Mouse (Mus musculus) thymus, adult 2 months (tissue): ENCODE data around the gene Aadat. TPM values are rescaled to one million over a fixed set of nuclear protein-coding genes. Genes with fewer than 3 reads are reported as not detected.
"Not testable (repeated sequence)": the region's sequence is repeated elsewhere in the genome, so short reads cannot be mapped to it uniquely, and the experiment has no call there.

Experiments used
- DNase-seq: peaks from one replicate; pipeline ENCODE4 v3.0.0; 2021
- H3K27ac ChIP-seq: fragments of 200-500 bp; 2 replicates; pipeline ENCODE4 v1.5.1; 2012; ENCODE audit warnings: low read length, control low read depth; ENCODE audit not compliant: control insufficient read depth, insufficient read depth
- H3K27me3 ChIP-seq: fragments of 200-500 bp; 2 replicates; pipeline ENCODE4 v1.6.1; 2012; ENCODE audit warnings: mild to moderate bottlenecking, low read length, moderate library complexity, mixed read lengths; ENCODE audit not compliant: control insufficient read depth, insufficient read depth
- H3K36me3 ChIP-seq: fragments of 200-500 bp; 2 replicates; pipeline ENCODE4 v1.6.1; 2012; ENCODE audit warnings: mild to moderate bottlenecking, low read length, moderate library complexity; ENCODE audit not compliant: control insufficient read depth, insufficient read depth
- H3K4me1 ChIP-seq: fragments of 200-500 bp; replicated peaks from 2 replicates; pipeline ENCODE4 v1.6.1; 2012; ENCODE audit warnings: low read length; ENCODE audit not compliant: control insufficient read depth, insufficient read depth
- H3K4me3 ChIP-seq: fragments of 200-500 bp; 2 replicates; pipeline ENCODE4 v1.5.1; 2012; ENCODE audit warnings: mild to moderate bottlenecking, low read length, control low read depth, moderate library complexity; ENCODE audit not compliant: control insufficient read depth, insufficient read depth
- CTCF ChIP-seq: fragments of 200-500 bp; IDR thresholded peaks from 2 replicates; pipeline ENCODE4 v1.5.1; 2012; ENCODE audit warnings: mild to moderate bottlenecking, control low read depth, low read length, moderate library complexity, borderline replicate concordance; ENCODE audit not compliant: control insufficient read depth, poor library complexity, insufficient read depth; ENCODE audit errors: extremely low read depth
- POLR2A ChIP-seq: fragments of 200-500 bp; IDR thresholded peaks from 2 replicates; pipeline ENCODE4 v1.6.1; 2012; ENCODE audit warnings: mild to moderate bottlenecking, low read length, control low read depth, moderate library complexity; ENCODE audit not compliant: control insufficient read depth, poor library complexity, insufficient read depth; ENCODE audit errors: extremely low read depth
- WGBS: fragments of 180-500 bp; shearing (Covaris S2); methylation state at CpG from one replicate; pipeline ENCODE4 v1.1.7; 2018; 5-methylcytosine and 5-hydroxymethylcytosine counted together
- polyA plus RNA-seq: library from polyadenylated mRNA; depleted of rRNA; stranded (reverse); fragments of >200 nt; gene quantifications from 2 replicates; pipeline ENCODE4 v1.2.3, GENCODE M21; 2012; rRNA removed

The Aadat gene
- 0.80 TPM in 1 of 2 replicates, not detected in the other for polyA plus RNA-seq

DNA sequence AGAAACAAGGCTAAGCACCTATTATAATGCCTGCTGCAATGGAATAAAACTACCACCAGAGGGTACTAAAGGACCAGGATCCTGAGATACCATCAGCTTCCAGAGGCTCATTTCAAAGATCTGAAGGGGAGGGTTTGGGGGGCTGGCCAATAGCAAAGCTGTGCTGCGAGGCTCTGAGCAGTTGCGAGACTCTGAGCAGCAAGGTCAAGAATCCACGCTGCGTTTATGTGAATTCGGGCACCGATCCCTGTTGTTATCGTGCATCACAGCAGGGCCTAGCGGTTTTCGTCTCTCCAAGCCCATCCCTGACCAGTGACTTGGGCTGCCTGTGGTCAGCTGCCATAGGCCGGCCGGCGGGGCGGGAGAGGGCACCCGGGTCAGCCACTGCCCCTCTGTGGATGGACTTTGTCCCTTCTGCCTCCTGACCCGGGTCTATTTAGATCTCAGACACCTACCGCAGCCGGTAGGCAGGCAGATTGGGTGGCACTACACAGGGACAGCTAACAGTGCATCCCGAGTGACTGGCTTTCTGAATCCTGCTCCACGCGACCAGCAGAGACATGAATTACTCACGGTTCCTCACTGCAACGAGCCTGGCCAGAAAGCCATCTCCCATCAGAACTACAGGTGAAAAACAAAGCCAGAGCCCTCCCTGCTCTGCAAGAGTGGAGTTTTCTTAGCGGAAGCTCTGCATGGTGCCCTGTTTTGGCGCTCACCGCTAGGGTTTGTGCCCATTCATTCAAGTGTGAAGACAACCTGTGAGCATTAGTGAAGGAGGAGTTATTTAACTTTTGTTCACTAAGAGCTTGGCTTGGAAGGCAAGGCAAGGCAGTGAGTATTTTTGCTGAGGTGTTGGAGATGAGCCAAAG, at the start of gene Aadat:
Gene Aadat, plus strand, starts transcription at position 280 of the 869 bp plus-strand sequence.
- DNase-seq = no peak
- Histone ChIP-seq H3K36me3 (no peaks in the 10 kb centered on the region), H3K27ac (no peak within 1 kb of the TSS), H3K4me1 (peaks cover 4% of the 10 kb centered on the region; the same call in 1 of the 2 replicates), H3K4me3 (no peak within 1 kb of the TSS), H3K27me3 (no peaks in the 10 kb centered on the region)
- WGBS = 4% methylated on average over 25 of the region's 25 CpGs
- TF ChIP-seq POLR2A = no peak
- no peak for TF ChIP-seq CTCF

DNA sequence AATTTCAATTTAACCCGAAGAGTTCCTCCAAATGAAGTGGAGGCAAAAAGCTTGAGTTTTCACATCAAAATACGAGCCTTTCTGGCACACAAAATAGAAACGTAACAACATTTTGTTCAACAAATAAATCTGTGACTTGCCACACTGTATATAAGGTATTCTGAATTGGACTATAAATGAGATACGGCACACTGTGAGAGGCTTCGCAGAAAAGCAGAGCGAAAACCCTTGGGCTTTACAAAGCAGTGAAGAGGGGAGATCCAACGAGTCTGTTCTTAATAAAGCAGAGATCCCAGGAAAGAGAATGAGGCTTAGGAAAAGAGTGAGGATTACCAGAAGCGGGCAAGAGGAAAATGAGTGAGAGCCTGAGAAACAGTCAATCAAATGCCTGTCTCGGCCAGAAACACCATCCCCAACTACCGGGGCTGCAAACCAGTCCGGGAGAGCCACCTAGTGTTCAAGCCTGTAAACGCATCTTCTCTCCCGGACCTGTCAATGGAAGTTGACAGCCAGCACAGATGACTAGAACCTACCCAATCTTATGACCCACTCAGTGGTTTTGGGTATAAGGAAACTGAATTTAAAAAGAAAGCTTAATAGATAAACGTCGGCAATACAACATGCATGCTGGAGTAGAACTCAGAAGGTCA, 38.9 kb upstream of the Aadat start:
- no peak for TF ChIP-seq POLR2A
- no peak for TF ChIP-seq CTCF
- WGBS = 41% methylated on average over 15 of the region's 15 CpGs

DNA sequence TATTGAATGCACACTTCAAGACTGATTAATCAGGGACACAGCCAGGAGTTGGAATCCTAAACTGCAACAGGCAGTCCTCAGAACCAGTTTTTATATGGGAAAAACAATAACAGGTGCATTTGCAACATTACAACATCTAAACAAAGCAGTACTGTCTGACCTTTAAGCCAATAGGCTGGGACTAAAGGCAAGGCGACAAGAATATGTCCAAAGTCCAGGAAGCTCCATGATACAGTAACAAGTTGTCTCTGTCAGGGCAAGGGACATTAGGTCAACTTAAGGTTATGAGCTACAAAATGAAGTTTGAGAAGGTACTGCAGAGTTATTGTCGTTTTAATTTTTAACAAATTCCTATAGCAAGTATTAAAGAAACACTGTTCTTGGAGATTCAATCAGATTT, 15.6 kb upstream of the Aadat start:
- TF ChIP-seq CTCF = no peak
- no peak for TF ChIP-seq POLR2A
- Histone ChIP-seq H3K4me3 (no peak overlapping the region), H3K4me1 (no peaks in the 10 kb centered on the region), H3K36me3 (no peaks in the 10 kb centered on the region), H3K27ac (no peak overlapping the region), H3K27me3 (no peaks in the 10 kb centered on the region)
- 83% methylated on average over 2 of the region's 2 CpGs for WGBS
- DNase-seq = no peak

More for the DNA sequence above, 38.9 kb upstream of the Aadat start:
- Histone ChIP-seq H3K27ac (no peak overlapping the region), H3K36me3 (no peaks in the 10 kb centered on the region), H3K4me3 (no peak overlapping the region), H3K4me1 (no peaks in the 10 kb centered on the region), H3K27me3 (no peaks in the 10 kb centered on the region)
- DNase-seq = peak; percentile 2

DNA sequence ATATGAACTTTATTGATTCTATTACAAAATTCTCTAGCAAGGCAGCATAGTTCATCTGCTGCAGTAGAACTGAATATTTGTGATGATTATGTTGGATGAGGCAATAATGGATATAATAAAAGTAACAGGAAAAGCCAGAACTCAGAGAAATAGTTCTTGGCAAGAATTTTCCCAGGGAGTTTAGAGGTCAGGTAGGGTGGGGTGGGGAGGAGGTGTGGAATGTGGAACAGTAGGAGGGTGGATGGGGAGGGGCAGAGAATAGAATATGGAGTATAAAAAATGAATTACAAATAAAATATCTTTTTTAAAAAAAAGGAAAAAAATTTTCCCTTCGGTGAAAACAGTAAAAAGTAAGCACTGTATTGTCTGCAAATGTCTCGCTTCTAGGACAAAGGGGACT, 13.9 kb upstream of the Aadat start:
- no peak for TF ChIP-seq POLR2A
- TF ChIP-seq CTCF = no peak

DNA sequence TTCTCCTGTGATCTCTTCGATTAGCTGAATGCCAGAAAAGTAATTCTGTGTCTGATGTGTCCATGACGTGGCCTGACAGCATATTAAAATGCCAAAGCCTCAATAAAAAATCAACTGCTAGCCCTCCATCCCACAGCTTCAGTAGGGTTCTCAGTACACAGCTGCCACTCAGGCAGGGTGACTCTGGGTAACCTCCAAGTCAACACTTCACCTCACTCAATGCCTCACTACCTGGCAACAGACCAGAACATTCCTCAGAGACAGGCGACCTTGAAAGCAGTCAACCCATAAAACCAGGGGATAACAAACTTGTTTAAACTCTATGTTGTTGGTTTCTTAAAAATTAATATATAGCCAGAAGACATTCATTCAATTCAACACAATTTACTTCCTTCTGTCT, 13.3 kb upstream of the Aadat start:
- no peak overlapping the region for H3K4me3 ChIP-seq
- no peaks in the 10 kb centered on the region for H3K4me1 ChIP-seq
- no peaks in the 10 kb centered on the region for H3K36me3 ChIP-seq
- TF ChIP-seq POLR2A = no peak
- no peak for DNase-seq
- no peaks in the 10 kb centered on the region for H3K27me3 ChIP-seq
- H3K27ac ChIP-seq = no peak overlapping the region
- 85% methylated on average over 3 of the region's 3 CpGs for WGBS

More for the DNA sequence above, 13.9 kb upstream of the Aadat start:
- Histone ChIP-seq H3K36me3 (no peaks in the 10 kb centered on the region), H3K4me1 (no peaks in the 10 kb centered on the region), H3K27ac (no peak overlapping the region), H3K27me3 (no peaks in the 10 kb centered on the region), H3K4me3 (no peak overlapping the region)
- 96% methylated on average over 2 of the region's 2 CpGs for WGBS
- no peak for DNase-seq

DNA sequence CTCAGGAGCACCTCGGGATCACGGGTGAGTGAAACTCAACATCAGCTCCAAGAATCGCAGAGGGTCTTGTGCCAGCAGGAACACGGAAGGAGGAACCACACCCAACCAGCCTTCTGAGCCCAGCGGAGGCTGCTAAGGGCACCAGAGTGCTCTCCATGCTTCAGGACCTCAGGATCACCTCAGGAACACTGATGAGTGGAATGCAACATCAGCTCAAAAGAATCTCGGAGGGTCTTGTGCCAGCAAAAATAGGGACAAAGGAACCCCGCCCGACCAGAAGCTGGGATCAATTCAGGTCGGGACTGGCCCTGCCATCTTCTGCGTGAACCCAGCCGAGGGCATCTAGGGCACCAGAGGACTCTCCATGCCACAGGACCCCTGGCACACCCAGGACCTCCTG, 11.1 kb upstream of the Aadat start:
- H3K36me3 ChIP-seq = no peaks in the 10 kb centered on the region
- DNase-seq = no peak
- 93% methylated on average over 11 of the region's 11 CpGs for WGBS
- H3K4me3 ChIP-seq = no peak overlapping the region
- no peak overlapping the region for H3K27ac ChIP-seq
- H3K4me1 ChIP-seq = no peaks in the 10 kb centered on the region
- no peak for TF ChIP-seq CTCF
- no peak for TF ChIP-seq POLR2A
- H3K27me3 ChIP-seq = no peaks in the 10 kb centered on the region

DNA sequence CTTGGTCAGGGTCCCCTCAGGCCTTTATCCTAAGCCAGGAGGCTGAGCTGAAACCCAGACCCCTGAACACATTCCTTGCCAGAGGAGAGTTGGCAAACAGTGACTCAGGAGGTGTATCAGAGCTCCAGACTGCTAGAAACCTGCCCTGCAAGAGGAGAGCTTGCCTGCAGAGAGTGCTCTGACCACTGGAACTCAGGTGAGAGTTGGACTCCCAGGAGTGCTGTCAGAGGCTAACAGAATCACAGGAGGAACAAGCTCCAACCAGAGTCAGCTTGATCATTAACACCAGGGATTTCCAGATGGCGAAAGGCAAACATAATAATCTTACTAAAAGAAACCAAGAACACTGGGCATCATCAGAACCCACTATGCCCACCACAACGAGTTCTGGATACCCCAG, 10.7 kb upstream of the Aadat start:
- not testable (repeated sequence) for H3K4me3 ChIP-seq, H3K36me3 ChIP-seq, H3K27ac ChIP-seq, H3K27me3 ChIP-seq, DNase-seq, H3K4me1 ChIP-seq
- 88% methylated on average over 2 of the region's 2 CpGs for WGBS
